Mouse (Mus musculus) C2C12 (cell line): ENCODE data around the gene Fam207a.

Source experiments
- CEBPB ChIP-seq: IDR thresholded peaks from one replicate; pipeline ENCODE4 v1.6.1; 2011; ENCODE audit warnings: low read depth, mild to moderate bottlenecking, control low read depth, moderate library complexity
- CTCF ChIP-seq: IDR thresholded peaks from one replicate; pipeline ENCODE4 v1.5.1; 2011; ENCODE audit not compliant: control insufficient read depth, insufficient read depth, insufficient read length
- FOSL1 ChIP-seq: IDR thresholded peaks from one replicate; pipeline ENCODE4 v1.8.0; 2011; ENCODE audit warnings: mild to moderate bottlenecking, low read length; ENCODE audit not compliant: poor library complexity, insufficient read depth, severe bottlenecking
- MAX ChIP-seq: IDR thresholded peaks from one replicate; pipeline ENCODE4 v1.6.1; 2011; ENCODE audit warnings: mild to moderate bottlenecking, control low read depth
- MYOD1 ChIP-seq: IDR thresholded peaks from one replicate; pipeline ENCODE4 v1.6.1; 2011; ENCODE audit warnings: low read depth; ENCODE audit not compliant: control insufficient read depth, insufficient read length
- MYOG ChIP-seq: IDR thresholded peaks from one replicate; pipeline ENCODE4 v1.6.1; 2011; ENCODE audit not compliant: control insufficient read depth, insufficient read length; ENCODE audit errors: extremely low read depth
- USF1 ChIP-seq: IDR thresholded peaks from one replicate; pipeline ENCODE4 v1.6.1; 2011; ENCODE audit warnings: low read depth, mild to moderate bottlenecking, control low read depth, moderate library complexity

DNA sequence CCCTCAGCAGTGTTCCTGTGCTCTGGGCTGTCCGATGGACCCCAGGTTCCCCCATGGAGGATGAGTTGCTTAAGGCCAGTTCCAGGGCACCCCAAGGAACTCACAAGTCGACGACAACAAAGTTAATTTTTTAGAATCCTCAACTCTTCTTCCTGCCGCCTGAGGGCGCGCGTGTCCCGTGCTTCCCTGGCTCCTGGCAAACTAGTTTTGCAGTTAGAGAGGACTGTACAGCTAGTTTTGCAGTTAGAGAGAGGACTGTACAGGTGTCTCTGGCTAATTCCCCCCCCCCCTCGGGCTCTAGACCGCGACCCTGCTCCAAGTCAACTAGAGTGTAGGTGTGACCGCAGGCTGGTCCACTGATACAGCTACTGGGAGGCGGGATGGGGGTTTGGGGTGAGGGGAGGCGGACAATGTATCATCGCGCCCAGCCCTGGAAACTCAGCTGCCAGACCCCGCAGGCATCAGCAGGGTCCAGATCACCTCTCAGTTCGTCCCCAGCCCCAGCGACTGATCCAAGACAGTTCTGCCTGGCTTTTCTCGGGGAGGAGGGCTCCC is 1.6 kb upstream of the Fam207a start:
- TF ChIP-seq CEBPB (no peak), MYOD1 (no peak), MYOG (no peak), MAX (no peak), CTCF (peak; percentile 63), USF1 (no peak), FOSL1 (no peak)
